Mouse (Mus musculus): ENCODE measurements at regions not wholly inside any gene's neighbourhood (a gene's known extent, or its start where the extent isn't known, plus 50 kb on each side); places are given as distances from the start of the nearest gene placed in this dataset.

DNA sequence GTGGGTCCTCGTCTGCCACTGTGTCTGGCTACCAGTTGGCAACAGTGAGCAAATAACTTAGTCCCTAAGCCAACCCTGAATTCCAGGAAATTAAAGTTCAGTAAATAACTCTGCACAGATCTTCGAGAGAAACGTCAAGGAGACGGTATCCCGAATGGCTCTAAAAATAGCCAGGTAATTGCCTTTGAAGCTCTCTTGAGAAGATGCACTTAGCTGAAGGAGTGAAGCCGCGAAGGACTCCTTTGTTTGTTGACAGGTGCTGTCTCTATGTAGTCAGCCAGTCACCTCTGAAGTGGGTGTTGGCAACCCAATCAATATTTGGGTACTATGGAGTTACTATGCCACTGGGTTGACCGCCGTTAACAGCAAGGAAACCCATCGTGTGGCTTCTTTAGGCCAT, 189.3 kb upstream of the Lrig1 start:
- H3K9ac ChIP-seq (replicated peaks): no peak overlapping the region
- WGBS: 87% methylated on average over 10 of the region's 10 CpGs
- H3K27me3 ChIP-seq (replicated peaks): no peaks in the 10 kb centered on the region
- no peaks in the 10 kb centered on the region for H3K36me3 ChIP-seq
- H3K27ac ChIP-seq (replicated peaks): no peak overlapping the region
- no peaks in the 10 kb centered on the region for H3K4me1 ChIP-seq
- ATAC-seq (ENCODE audit: low FRiP score): no peak
- no peak overlapping the region for H3K4me3 ChIP-seq (replicated peaks)
- no peaks in the 10 kb centered on the region for H3K9me3 ChIP-seq (replicated peaks)
- H3K4me2 ChIP-seq: no peak overlapping the region

DNA sequence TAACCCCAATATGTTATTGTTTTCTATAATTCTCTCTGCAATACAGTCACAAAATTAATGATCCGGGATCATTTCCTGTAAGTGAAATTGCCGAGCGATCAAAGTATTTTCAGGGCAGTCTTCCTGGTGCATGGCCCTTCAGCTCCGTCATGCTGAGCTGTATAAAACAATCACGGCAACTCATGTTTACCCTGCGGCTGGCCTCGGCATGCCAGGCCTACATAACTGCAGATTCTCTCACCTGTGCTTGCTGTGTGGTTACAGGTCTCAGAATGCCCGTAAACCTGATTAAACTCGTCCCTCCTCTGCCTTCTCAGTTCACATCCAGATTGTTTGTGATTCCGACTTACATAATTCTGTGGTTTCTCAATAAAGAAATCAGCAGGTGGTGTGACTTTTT, 181.2 kb upstream of the Lrig1 start:
- H3K4me1 ChIP-seq: no peaks in the 10 kb centered on the region
- no peak overlapping the region for H3K27ac ChIP-seq (replicated peaks)
- no peak for ATAC-seq (ENCODE audit: low FRiP score)
- H3K4me2 ChIP-seq: no peak overlapping the region
- no peak overlapping the region for H3K4me3 ChIP-seq (replicated peaks)
- H3K9ac ChIP-seq (replicated peaks): no peak overlapping the region
- no peaks in the 10 kb centered on the region for H3K9me3 ChIP-seq (replicated peaks)
- H3K36me3 ChIP-seq: no peaks in the 10 kb centered on the region
- WGBS: 65% methylated on average over 10 of the region's 10 CpGs
- no peaks in the 10 kb centered on the region for H3K27me3 ChIP-seq (replicated peaks)

- Histone ChIP-seq H3K9ac (replicated peaks) (no peak overlapping the region), H3K4me1 (no peaks in the 10 kb centered on the region), H3K4me3 (replicated peaks) (no peak overlapping the region), H3K36me3 (no peaks in the 10 kb centered on the region), H3K4me2 (no peak overlapping the region), H3K27me3 (replicated peaks) (no peaks in the 10 kb centered on the region), H3K27ac (replicated peaks) (no peak overlapping the region), H3K9me3 (replicated peaks) (no peaks in the 10 kb centered on the region)
- ATAC-seq (ENCODE audit: low FRiP score): no peak
- WGBS: 76% methylated on average over 5 of the region's 5 CpGs
These were observed 175.9 kb upstream of the Lrig1 start for GRCm38 (mm10) chr6:94875841-94876240.

GRCm38 (mm10) chr6:94875065-94875464, 175.1 kb upstream of the Lrig1 start:
- no peak overlapping the region for H3K4me2 ChIP-seq
- no peak overlapping the region for H3K9ac ChIP-seq (replicated peaks)
- WGBS: 91% methylated on average over 4 of the region's 4 CpGs
- H3K4me3 ChIP-seq (replicated peaks): no peak overlapping the region
- no peaks in the 10 kb centered on the region for H3K9me3 ChIP-seq (replicated peaks)
- no peak for ATAC-seq (ENCODE audit: low FRiP score)
- H3K27me3 ChIP-seq (replicated peaks): no peaks in the 10 kb centered on the region
- no peaks in the 10 kb centered on the region for H3K36me3 ChIP-seq
- H3K27ac ChIP-seq (replicated peaks): no peak overlapping the region
- H3K4me1 ChIP-seq: no peaks in the 10 kb centered on the region

- Histone ChIP-seq H3K9me3 (replicated peaks) (no peaks in the 10 kb centered on the region), H3K4me3 (replicated peaks) (no peak overlapping the region), H3K27ac (replicated peaks) (no peak overlapping the region), H3K4me2 (no peak overlapping the region), H3K4me1 (no peaks in the 10 kb centered on the region), H3K9ac (replicated peaks) (no peak overlapping the region), H3K36me3 (no peaks in the 10 kb centered on the region), H3K27me3 (replicated peaks) (no peaks in the 10 kb centered on the region)
- no peak for ATAC-seq (ENCODE audit: low FRiP score)
- WGBS: 85% methylated on average over 1 of the region's 1 CpGs
These were observed 174.5 kb upstream of the Lrig1 start for GRCm38 (mm10) chr6:94874415-94874814.

DNA sequence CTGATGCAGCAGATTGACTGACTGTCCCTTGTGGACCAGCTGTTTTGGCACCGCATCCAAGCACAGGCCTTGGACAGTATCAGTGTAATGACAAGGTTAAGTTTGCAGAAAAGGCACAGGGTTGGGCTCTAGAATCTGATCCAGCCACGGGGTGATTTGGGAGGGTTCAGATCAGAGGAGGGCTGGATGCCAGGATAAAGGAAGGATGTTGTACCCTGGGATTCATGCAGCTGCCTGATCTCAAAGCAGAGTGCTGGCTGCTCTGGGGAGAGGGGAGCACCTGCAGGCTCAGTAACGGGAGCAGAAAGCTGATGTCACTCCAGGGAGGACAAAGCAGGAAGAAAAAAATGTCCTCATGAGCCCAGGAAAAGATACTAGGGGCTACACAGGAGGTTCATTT, 168.0 kb upstream of the Lrig1 start:
- no peaks in the 10 kb centered on the region for H3K4me1 ChIP-seq
- WGBS: 48% methylated on average over 3 of the region's 3 CpGs
- H3K36me3 ChIP-seq: no peaks in the 10 kb centered on the region
- H3K4me2 ChIP-seq: no peak overlapping the region
- ATAC-seq (ENCODE audit: low FRiP score): no peak
- no peaks in the 10 kb centered on the region for H3K27me3 ChIP-seq (replicated peaks)
- H3K4me3 ChIP-seq (replicated peaks): no peak overlapping the region
- no peak overlapping the region for H3K27ac ChIP-seq (replicated peaks)
- H3K9me3 ChIP-seq (replicated peaks): no peaks in the 10 kb centered on the region
- H3K9ac ChIP-seq (replicated peaks): 0 out of 2 replicates have a peak overlapping the region, but pooled peaks have one; percentile 5

GRCm38 (mm10) chr6:94865498-94865897, 165.5 kb upstream of the Lrig1 start:
- Histone ChIP-seq H3K4me2 (no peak overlapping the region), H3K36me3 (no peaks in the 10 kb centered on the region), H3K27ac (replicated peaks) (no peak overlapping the region), H3K9me3 (replicated peaks) (no peaks in the 10 kb centered on the region), H3K9ac (replicated peaks) (no peak overlapping the region), H3K4me3 (replicated peaks) (no peak overlapping the region), H3K4me1 (no peaks in the 10 kb centered on the region), H3K27me3 (replicated peaks) (no peaks in the 10 kb centered on the region)
- ATAC-seq (ENCODE audit: low FRiP score): no peak
- 82% methylated on average over 2 of the region's 2 CpGs for WGBS

DNA sequence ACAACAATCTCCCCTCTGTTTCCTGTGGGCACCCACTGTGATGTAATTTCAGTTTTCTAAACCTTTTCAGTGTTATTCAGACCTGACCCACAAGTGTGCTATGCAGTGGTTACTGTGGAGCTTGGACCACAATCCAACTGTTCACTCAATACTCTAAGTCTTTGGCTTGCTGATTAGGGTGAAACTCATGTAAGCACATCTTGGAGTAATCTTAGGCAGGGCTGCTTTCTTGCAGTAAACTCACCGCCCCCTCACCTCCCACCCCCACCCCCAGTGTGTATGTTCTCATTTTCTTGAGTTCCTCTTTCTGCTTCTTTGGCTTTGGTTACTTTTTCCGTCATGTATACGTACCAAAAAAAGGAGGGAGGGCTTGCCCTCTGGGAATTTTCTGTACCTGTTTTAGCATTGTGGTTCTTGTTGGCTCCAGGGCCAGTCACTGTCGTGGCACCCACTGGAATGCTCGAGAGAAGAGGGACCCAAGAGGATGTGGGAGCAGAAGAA, 158.2 kb upstream of the Lrig1 start:
- H3K4me3 ChIP-seq (replicated peaks): no peak overlapping the region
- H3K4me2 ChIP-seq: no peak overlapping the region
- no peak overlapping the region for H3K9ac ChIP-seq (replicated peaks)
- no peak overlapping the region for H3K27ac ChIP-seq (replicated peaks)
- H3K27me3 ChIP-seq (replicated peaks): no peaks in the 10 kb centered on the region
- no peak for ATAC-seq (ENCODE audit: low FRiP score)
- no peaks in the 10 kb centered on the region for H3K36me3 ChIP-seq
- no peaks in the 10 kb centered on the region for H3K4me1 ChIP-seq
- 90% methylated on average over 5 of the region's 5 CpGs for WGBS
- H3K9me3 ChIP-seq (replicated peaks): no peaks in the 10 kb centered on the region

DNA sequence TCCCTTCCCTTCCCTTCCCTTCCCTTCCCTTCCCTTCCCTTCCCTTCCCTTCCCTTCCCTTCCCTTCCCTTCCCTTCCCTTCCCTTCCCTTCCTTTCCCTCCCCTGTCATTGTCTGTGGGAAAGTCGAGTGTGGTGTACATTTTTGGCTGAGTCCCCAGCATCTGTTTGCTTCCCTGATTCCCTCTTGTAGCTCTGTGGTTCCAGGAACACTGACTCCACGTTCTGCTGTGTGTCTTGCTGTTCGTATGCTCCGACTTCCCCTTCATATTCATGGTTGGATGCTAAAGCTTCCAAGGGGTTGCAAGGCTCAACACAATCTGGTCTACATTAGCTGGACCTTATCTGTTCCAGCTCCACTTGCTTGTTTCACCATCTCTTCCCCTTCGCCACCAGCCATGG, 150.2 kb upstream of the Lrig1 start:
- Histone ChIP-seq H3K4me1 (no peaks in the 10 kb centered on the region), H3K36me3 (no peaks in the 10 kb centered on the region), H3K4me3 (replicated peaks) (no peak overlapping the region), H3K9ac (replicated peaks) (no peak overlapping the region), H3K27ac (replicated peaks) (no peak overlapping the region), H3K4me2 (no peak overlapping the region), H3K9me3 (replicated peaks) (no peaks in the 10 kb centered on the region), H3K27me3 (replicated peaks) (no peaks in the 10 kb centered on the region)
- WGBS: 73% methylated on average over 5 of the region's 5 CpGs
- no peak for ATAC-seq (ENCODE audit: low FRiP score)

- WGBS: 81% methylated on average over 3 of the region's 3 CpGs
- Histone ChIP-seq H3K36me3 (no peaks in the 10 kb centered on the region), H3K9ac (replicated peaks) (no peak overlapping the region), H3K4me3 (replicated peaks) (no peak overlapping the region), H3K27me3 (replicated peaks) (no peaks in the 10 kb centered on the region), H3K4me1 (no peaks in the 10 kb centered on the region), H3K4me2 (no peak overlapping the region), H3K9me3 (replicated peaks) (no peaks in the 10 kb centered on the region), H3K27ac (replicated peaks) (no peak overlapping the region)
- ATAC-seq (ENCODE audit: low FRiP score): no peak
These were observed 149.6 kb upstream of the Lrig1 start for GRCm38 (mm10) chr6:94849533-94849932.

DNA sequence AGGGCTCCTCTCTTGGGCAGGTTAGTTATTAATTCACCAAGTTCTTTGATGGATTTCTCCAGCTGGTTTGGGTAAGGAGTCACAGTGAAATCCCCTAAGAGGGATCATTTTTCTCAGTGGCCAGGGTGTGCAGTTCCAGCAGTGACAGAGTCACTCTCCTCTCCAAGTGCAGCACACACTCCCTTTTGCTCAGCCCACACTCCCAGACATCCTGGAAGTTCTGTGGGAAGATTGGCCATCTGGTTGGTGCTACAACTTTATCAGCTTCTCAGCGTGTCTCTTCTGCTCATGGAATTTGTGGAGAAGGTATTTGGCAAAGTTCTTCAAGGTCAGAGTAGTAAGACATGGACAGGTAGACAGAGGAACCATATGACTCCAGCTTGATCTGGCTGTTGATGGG, 148.5 kb upstream of the Lrig1 start:
- Histone ChIP-seq H3K27me3 (replicated peaks) (no peaks in the 10 kb centered on the region), H3K9me3 (replicated peaks) (no peaks in the 10 kb centered on the region), H3K4me1 (no peaks in the 10 kb centered on the region), H3K27ac (replicated peaks) (no peak overlapping the region), H3K4me2 (no peak overlapping the region), H3K4me3 (replicated peaks) (no peak overlapping the region), H3K36me3 (no peaks in the 10 kb centered on the region), H3K9ac (replicated peaks) (no peak overlapping the region)
- WGBS: 91% methylated on average over 1 of the region's 1 CpGs
- no peak for ATAC-seq (ENCODE audit: low FRiP score)

GRCm38 (mm10) chr6:94845821-94846220, 145.9 kb upstream of the Lrig1 start:
- Histone ChIP-seq H3K4me3 (replicated peaks) (no peak overlapping the region), H3K4me1 (no peaks in the 10 kb centered on the region), H3K36me3 (no peaks in the 10 kb centered on the region), H3K27me3 (replicated peaks) (no peaks in the 10 kb centered on the region), H3K27ac (replicated peaks) (no peak overlapping the region), H3K9me3 (replicated peaks) (no peaks in the 10 kb centered on the region), H3K4me2 (no peak overlapping the region), H3K9ac (replicated peaks) (no peak overlapping the region)
- 74% methylated on average over 6 of the region's 6 CpGs for WGBS
- ATAC-seq (ENCODE audit: low FRiP score): no peak

DNA sequence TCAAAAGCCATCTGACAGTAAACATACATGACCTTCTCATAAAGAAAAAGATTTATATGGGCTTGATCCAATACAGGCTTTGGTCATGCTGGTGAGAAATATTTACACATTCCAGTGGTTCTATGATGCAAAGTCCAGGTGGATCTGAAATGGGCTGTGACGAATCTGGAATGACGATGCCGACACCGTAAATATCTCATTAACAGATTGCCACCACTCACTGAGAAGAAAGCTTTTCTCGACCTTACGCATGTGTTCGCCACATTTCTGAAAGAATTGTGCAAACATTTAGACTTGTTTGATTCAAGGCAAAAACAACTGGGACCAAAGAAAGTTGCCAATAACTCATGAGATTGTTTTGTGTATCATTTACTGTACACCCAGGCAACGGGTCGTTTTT, 142.9 kb upstream of the Lrig1 start:
- H3K27me3 ChIP-seq (replicated peaks): no peaks in the 10 kb centered on the region
- H3K4me1 ChIP-seq: no peaks in the 10 kb centered on the region
- no peak overlapping the region for H3K27ac ChIP-seq (replicated peaks)
- no peaks in the 10 kb centered on the region for H3K9me3 ChIP-seq (replicated peaks)
- no peak overlapping the region for H3K9ac ChIP-seq (replicated peaks)
- 75% methylated on average over 9 of the region's 9 CpGs for WGBS
- H3K4me2 ChIP-seq: no peak overlapping the region
- no peak overlapping the region for H3K4me3 ChIP-seq (replicated peaks)
- ATAC-seq (ENCODE audit: low FRiP score): no peak
- no peaks in the 10 kb centered on the region for H3K36me3 ChIP-seq

All from neural tube, embryonic 15.5 days (tissue).